Mouse (Mus musculus): ENCODE results near the gene Gorasp2. TPM values are rescaled to one million over a fixed set of nuclear protein-coding genes. Genes with fewer than 3 reads are reported as not detected.

Gene Gorasp2
- polyA plus RNA-seq, 1 experiment from 2014 or later, result 158 TPM

DNA sequence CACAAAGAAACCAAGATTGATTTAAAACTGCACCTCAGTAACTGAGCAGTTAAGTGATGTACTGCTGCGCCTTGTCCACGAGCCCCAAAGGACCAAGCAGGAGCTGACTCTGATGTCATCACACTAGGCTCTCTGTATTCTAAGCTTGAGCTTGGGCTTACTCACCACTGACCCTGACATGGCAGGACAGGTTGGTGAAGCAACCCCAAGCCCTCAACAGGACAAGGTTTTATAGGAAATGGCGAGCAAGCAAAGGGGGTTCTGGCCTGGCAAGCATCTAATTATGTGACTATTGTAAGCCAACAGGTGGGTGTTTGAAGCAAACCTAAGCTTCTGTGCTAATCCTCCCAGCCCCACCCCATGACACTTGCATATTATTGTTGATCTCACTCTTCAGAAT lies 39.5 kb downstream of the Gorasp2 start:
- Histone ChIP-seq H3K27ac (ENCODE audit: poor library complexity, severe bottlenecking) (no peak overlapping the region), H3K4me3 (no peak overlapping the region), H3K4me2 (no peak overlapping the region), H3K27me3 (replicated peaks) (no peaks in the 10 kb centered on the region), H3K36me3 (peaks cover 3% of the 10 kb centered on the region; the same call in 1 of the 2 replicates), H3K9ac (no peak overlapping the region), H3K4me1 (replicated peaks) (peaks cover 18% of the 10 kb centered on the region), H3K9me3 (replicated peaks) (0 out of 2 replicates have a peak, but pooled peaks cover 4% of the 10 kb centered on the region)
- no peak for ATAC-seq (ENCODE audit: insufficient number of reproducible peaks, low FRiP score)
- WGBS, result 90% methylated on average over 3 of the region's 3 CpGs

- peaks cover 18% of the 10 kb centered on the region for H3K4me1 ChIP-seq (replicated peaks)
- H3K27me3 ChIP-seq (replicated peaks), result no peaks in the 10 kb centered on the region
- 0 out of 2 replicates have a peak, but pooled peaks cover 4% of the 10 kb centered on the region for H3K9me3 ChIP-seq (replicated peaks)
- H3K27ac ChIP-seq (ENCODE audit: poor library complexity, severe bottlenecking), result no peak overlapping the region
- H3K9ac ChIP-seq, result no peak overlapping the region
- WGBS, result 52% methylated on average over 9 of the region's 9 CpGs
- no peak overlapping the region for H3K4me2 ChIP-seq
- peaks cover 2% of the 10 kb centered on the region; the same call in 1 of the 2 replicates for H3K36me3 ChIP-seq
- H3K4me3 ChIP-seq, result no peak overlapping the region
- ATAC-seq (ENCODE audit: insufficient number of reproducible peaks, low FRiP score), result no peak
Observed at GRCm38 (mm10) chr2:70701571-70701970, 40.2 kb downstream of the Gorasp2 start.

DNA sequence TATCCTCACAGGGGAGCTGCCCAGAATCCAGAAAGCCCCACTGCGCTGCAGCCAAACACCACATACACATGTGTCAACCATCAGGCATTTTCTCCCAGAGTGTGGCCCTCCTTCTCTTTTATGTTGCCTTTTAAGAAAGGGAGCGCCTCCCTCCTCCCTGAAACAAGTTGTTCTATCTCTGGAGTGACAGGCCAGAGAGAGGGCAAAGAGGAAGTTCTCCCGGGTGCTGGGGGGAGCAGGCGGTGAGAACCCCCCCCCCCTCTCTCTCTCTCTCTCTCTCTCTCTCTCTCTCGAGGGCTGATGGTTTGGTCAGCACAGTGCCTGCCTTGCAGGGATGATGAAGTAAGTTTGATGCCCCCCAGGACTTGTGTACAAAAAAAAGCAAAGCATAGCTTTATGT lies 41.0 kb downstream of the Gorasp2 start:
- H3K4me3 ChIP-seq, result no peak overlapping the region
- 33% methylated on average over 5 of the region's 5 CpGs for WGBS
- 0 out of 2 replicates have a peak, but pooled peaks cover 4% of the 10 kb centered on the region for H3K9me3 ChIP-seq (replicated peaks)
- H3K4me2 ChIP-seq, result no peak overlapping the region
- no peaks in the 10 kb centered on the region for H3K27me3 ChIP-seq (replicated peaks)
- peaks cover 2% of the 10 kb centered on the region; the same call in 1 of the 2 replicates for H3K36me3 ChIP-seq
- no peak for ATAC-seq (ENCODE audit: insufficient number of reproducible peaks, low FRiP score)
- no peak overlapping the region for H3K9ac ChIP-seq
- peaks cover 18% of the 10 kb centered on the region for H3K4me1 ChIP-seq (replicated peaks)
- H3K27ac ChIP-seq (ENCODE audit: poor library complexity, severe bottlenecking), result no peak overlapping the region

DNA sequence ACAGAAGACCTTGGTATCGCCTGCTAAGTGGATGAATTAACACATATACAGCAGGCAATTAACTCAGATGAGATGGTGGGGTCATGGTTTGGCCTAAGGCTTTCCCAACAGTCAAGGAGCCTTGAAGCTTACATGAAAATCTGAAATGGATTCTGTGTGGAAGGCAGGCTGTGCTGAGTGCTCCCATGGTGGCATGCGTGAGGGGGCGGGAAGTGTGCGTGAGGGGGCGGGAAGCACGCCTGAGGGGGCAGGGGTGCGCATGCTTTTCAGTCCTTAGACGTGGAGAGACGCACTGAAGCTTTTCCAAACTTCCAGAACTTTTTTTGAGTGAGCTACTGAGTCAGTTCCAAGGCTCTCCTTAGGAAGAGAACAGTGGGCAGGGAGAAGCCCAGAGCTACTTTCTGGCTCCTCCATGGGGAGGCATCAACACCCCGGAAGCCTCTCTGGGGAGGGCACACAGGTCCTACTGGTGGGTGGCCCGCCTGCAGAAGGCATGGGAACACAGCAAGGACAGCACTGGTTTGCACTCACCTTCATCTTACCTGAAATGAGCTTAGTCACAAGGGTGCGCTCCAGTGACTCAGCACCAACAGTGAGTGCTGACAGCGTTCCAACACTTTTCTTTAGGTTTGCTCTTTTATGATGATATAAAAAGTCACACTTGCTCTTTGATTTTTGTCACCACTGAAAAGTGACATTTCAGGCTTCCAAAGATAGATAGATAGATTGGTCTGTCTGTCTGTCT lies 47.8 kb downstream of the Gorasp2 start:
- Histone ChIP-seq H3K9me3 (replicated peaks) (no peaks in the 10 kb centered on the region), H3K36me3 (peaks cover 43% of the 10 kb centered on the region), H3K4me1 (replicated peaks) (peaks cover 4% of the 10 kb centered on the region; the same call in 1 of the 2 replicates), H3K4me2 (no peak overlapping the region), H3K27ac (ENCODE audit: poor library complexity, severe bottlenecking) (no peak overlapping the region), H3K4me3 (no peak overlapping the region), H3K9ac (no peak overlapping the region), H3K27me3 (replicated peaks) (no peaks in the 10 kb centered on the region)
- WGBS, result 71% methylated on average over 13 of the region's 13 CpGs
- no peak for ATAC-seq (ENCODE audit: insufficient number of reproducible peaks, low FRiP score)

- Histone ChIP-seq H3K9ac (no peak overlapping the region), H3K27me3 (replicated peaks) (no peaks in the 10 kb centered on the region), H3K4me1 (replicated peaks) (no peaks in the 10 kb centered on the region; the same call in 1 of the 2 replicates), H3K27ac (ENCODE audit: poor library complexity, severe bottlenecking) (no peak overlapping the region), H3K4me3 (no peak overlapping the region), H3K36me3 (peaks cover 53% of the 10 kb centered on the region), H3K9me3 (replicated peaks) (no peaks in the 10 kb centered on the region), H3K4me2 (no peak overlapping the region)
- WGBS, result 93% methylated on average over 7 of the region's 7 CpGs
- no peak for ATAC-seq (ENCODE audit: insufficient number of reproducible peaks, low FRiP score)
Observed at GRCm38 (mm10) chr2:70710236-70710635, 48.9 kb downstream of the Gorasp2 start.

DNA sequence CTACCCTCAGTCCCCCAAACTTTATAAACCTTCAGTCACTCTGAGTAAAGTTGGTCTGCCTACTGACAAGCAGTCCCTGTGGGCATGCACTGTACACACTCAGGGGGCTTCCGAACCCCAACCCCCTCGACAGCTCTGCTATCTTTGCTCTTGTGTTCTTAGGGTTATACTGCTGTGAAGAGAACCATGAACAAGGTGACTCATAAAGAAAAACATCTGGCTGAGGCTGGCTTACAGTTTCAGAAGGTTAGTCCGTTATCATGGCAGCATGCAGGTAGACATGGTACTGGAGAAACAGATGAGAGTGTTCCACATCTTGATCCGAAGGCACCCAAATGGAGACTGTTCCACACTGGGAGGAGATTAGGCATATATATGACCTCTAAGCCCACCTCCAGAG lies 49.5 kb downstream of the Gorasp2 start:
- H3K27ac ChIP-seq (ENCODE audit: poor library complexity, severe bottlenecking), result no peak overlapping the region
- WGBS, result 89% methylated on average over 4 of the region's 4 CpGs
- no peaks in the 10 kb centered on the region for H3K27me3 ChIP-seq (replicated peaks)
- H3K9me3 ChIP-seq (replicated peaks), result no peaks in the 10 kb centered on the region
- H3K4me2 ChIP-seq, result no peak overlapping the region
- peaks cover 59% of the 10 kb centered on the region for H3K36me3 ChIP-seq
- H3K9ac ChIP-seq, result no peak overlapping the region
- H3K4me3 ChIP-seq, result no peak overlapping the region
- no peaks in the 10 kb centered on the region for H3K4me1 ChIP-seq (replicated peaks)
- ATAC-seq (ENCODE audit: insufficient number of reproducible peaks, low FRiP score), result no peak

GRCm38 (mm10) chr2:70723610-70724243 lies 62.4 kb downstream of the Gorasp2 start:
- Histone ChIP-seq H3K4me3 (no peak overlapping the region), H3K4me2 (no peak overlapping the region), H3K36me3 (peaks cover 55% of the 10 kb centered on the region), H3K9ac (no peak overlapping the region), H3K9me3 (replicated peaks) (no peaks in the 10 kb centered on the region), H3K4me1 (replicated peaks) (no peaks in the 10 kb centered on the region), H3K27ac (ENCODE audit: poor library complexity, severe bottlenecking) (no peak overlapping the region), H3K27me3 (replicated peaks) (no peaks in the 10 kb centered on the region)
- WGBS, result 91% methylated on average over 9 of the region's 9 CpGs
- ATAC-seq (ENCODE audit: insufficient number of reproducible peaks, low FRiP score), result no peak

DNA sequence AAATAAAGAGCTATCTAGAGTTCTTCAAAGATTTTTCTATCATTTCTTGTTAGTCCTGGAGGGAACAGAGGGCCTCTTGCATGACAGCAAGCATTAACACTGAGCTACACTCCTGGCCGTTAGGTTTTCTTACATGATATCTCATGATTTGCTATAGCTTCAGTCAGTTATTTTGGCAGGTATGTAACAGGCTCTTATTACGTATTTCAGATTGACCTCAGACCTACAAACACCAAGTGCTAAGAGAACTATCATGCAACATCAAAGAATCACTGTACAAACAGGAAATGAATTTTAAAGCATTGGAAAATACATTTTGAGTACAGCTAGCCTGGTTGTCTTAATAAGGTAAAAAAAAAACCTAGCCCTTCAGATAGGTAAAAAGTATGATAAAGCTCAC lies 65.7 kb downstream of the Gorasp2 start:
- no peaks in the 10 kb centered on the region for H3K27me3 ChIP-seq (replicated peaks)
- no peak overlapping the region for H3K9ac ChIP-seq
- no peak overlapping the region for H3K27ac ChIP-seq (ENCODE audit: poor library complexity, severe bottlenecking)
- H3K4me3 ChIP-seq, result no peak overlapping the region
- WGBS, result 81% methylated on average over 2 of the region's 2 CpGs
- peaks cover 41% of the 10 kb centered on the region for H3K36me3 ChIP-seq
- H3K9me3 ChIP-seq (replicated peaks), result no peaks in the 10 kb centered on the region
- ATAC-seq (ENCODE audit: insufficient number of reproducible peaks, low FRiP score), result no peak
- no peak overlapping the region for H3K4me2 ChIP-seq
- no peaks in the 10 kb centered on the region; the same call in 1 of the 2 replicates for H3K4me1 ChIP-seq (replicated peaks)

GRCm38 (mm10) chr2:70735534-70735933 lies 74.2 kb downstream of the Gorasp2 start:
- Histone ChIP-seq H3K27me3 (replicated peaks) (no peaks in the 10 kb centered on the region), H3K9ac (no peak overlapping the region), H3K4me3 (no peak overlapping the region), H3K4me1 (replicated peaks) (no peaks in the 10 kb centered on the region; the same call in 1 of the 2 replicates), H3K9me3 (replicated peaks) (no peaks in the 10 kb centered on the region), H3K36me3 (peaks cover 53% of the 10 kb centered on the region), H3K27ac (ENCODE audit: poor library complexity, severe bottlenecking) (no peak overlapping the region), H3K4me2 (no peak overlapping the region)
- 65% methylated on average over 4 of the region's 4 CpGs for WGBS
- ATAC-seq (ENCODE audit: insufficient number of reproducible peaks, low FRiP score), result no peak

DNA sequence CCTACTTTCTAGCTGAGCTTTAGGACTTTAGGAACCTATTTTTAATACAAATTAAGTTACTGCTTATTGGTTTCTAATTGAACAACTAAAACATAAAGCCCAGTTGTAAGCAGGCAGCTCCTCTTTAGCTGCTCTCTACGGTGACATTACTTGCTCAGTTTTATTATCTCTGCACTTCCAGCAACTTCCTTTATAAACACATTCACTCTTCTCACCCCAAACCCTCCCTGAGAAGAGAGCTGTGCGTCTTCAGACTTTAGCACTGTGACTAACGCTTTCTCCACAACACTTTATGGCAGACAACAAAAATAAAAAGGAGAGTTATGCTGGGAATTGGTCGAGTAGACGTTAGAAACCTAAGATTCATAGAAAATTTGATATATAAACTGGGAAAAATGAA lies 74.6 kb downstream of the Gorasp2 start:
- Histone ChIP-seq H3K27me3 (replicated peaks) (no peaks in the 10 kb centered on the region), H3K36me3 (peaks cover 54% of the 10 kb centered on the region), H3K27ac (ENCODE audit: poor library complexity, severe bottlenecking) (no peak overlapping the region), H3K9me3 (replicated peaks) (no peaks in the 10 kb centered on the region), H3K4me1 (replicated peaks) (no peaks in the 10 kb centered on the region; the same call in 1 of the 2 replicates), H3K4me3 (no peak overlapping the region), H3K9ac (no peak overlapping the region), H3K4me2 (no peak overlapping the region)
- WGBS, result 77% methylated on average over 5 of the region's 5 CpGs
- ATAC-seq (ENCODE audit: insufficient number of reproducible peaks, low FRiP score), result no peak

- H3K36me3 ChIP-seq, result peaks cover 61% of the 10 kb centered on the region
- WGBS, result 95% methylated on average over 5 of the region's 5 CpGs
- ATAC-seq (ENCODE audit: insufficient number of reproducible peaks, low FRiP score), result no peak
- no peaks in the 10 kb centered on the region for H3K9me3 ChIP-seq (replicated peaks)
- no peak overlapping the region for H3K27ac ChIP-seq (ENCODE audit: poor library complexity, severe bottlenecking)
- H3K4me1 ChIP-seq (replicated peaks), result no peaks in the 10 kb centered on the region
- no peak overlapping the region for H3K9ac ChIP-seq
- no peak overlapping the region for H3K4me3 ChIP-seq
- no peaks in the 10 kb centered on the region for H3K27me3 ChIP-seq (replicated peaks)
- H3K4me2 ChIP-seq, result no peak overlapping the region
Observed at GRCm38 (mm10) chr2:70741901-70742300, 80.5 kb downstream of the Gorasp2 start.

Data from heart, embryonic 12.5 days (tissue).